Mouse (Mus musculus): ENCODE measurements around the gene Lgals3. TPM values are rescaled to one million over a fixed set of nuclear protein-coding genes. Genes with fewer than 3 reads are reported as not detected.
A peak's percentile ranks its signal among the peaks of the same experiment; 100 is the strongest.
"Not testable (repeated sequence)": the region's sequence is repeated elsewhere in the genome, so short reads cannot be mapped to it uniquely, and the experiment has no call there.

The Lgals3 gene
- not detected in 2 replicates for polyA plus RNA-seq (2012; ENCODE audit: insufficient read depth, insufficient read length, low replicate concordance, missing spikeins)

DNA sequence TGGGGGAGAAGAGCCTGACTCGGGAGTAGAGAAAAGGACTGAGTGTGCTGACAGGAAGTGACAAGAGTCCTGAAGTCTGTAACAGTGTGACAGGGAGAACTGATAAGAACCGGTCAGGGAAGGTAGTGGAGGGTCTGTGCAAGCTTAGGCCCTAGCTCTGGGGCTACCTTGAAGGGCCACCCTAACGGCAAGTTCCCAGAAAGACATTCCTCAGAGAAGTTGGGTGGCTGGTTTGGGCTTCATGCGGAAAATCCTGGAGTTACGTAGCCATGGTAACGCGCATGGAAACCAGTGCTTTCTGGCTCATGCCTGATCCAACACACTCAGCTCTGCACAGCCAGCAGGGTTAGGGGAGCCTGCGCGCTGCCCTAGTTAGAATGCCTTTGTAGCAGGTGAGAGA lies at the start of gene Lgals3:
Gene Lgals3 (plus strand): TSS at position 291 of the 400 bp plus-strand sequence.
- TF ChIP-seq POLR2A (IDR thresholded peaks at IDR 0.05; ENCODE audit: insufficient read depth, low read depth, low read length) (no peak), CTCF (IDR thresholded peaks at IDR 0.05; ENCODE audit: insufficient read depth, low read depth, low read length) (no peak)
- WGBS = 15% methylated on average over 9 of the region's 9 CpGs
- peak within 1 kb of the TSS; percentile 32; the same call in 1 of the 2 replicates for H3K27ac ChIP-seq (ENCODE audit: insufficient read depth, low read depth, low read length)
- peaks cover 18% of the 10 kb centered on the region for H3K4me1 ChIP-seq (ENCODE audit: control insufficient read depth, insufficient read depth, low read length)
- H3K4me3 ChIP-seq (ENCODE audit: insufficient read depth, low read depth, low read length) = no peak within 1 kb of the TSS

DNA sequence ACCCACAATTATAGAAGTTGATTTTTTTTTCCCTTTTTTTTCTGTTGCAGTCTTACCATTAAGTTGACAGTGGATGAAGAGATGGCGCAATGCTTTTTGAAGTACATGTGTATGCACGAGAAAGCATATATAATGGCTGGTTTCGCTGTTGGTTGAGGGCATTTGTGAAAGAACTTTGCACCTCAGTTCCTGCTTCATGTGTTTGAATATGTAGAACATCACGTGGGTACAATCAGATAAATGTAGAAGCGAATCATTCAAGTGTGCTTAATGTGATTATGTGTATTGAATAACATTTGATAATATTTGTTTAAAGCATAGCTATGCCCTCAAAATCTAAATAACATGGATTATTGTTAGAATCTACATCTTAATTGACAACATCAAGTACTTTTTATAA lies 48.2 kb upstream of the Lgals3 start:
- TF ChIP-seq POLR2A (IDR thresholded peaks at IDR 0.05; ENCODE audit: insufficient read depth, low read depth, low read length) (no peak), CTCF (IDR thresholded peaks at IDR 0.05; ENCODE audit: insufficient read depth, low read depth, low read length) (no peak)
- no peaks in the 10 kb centered on the region for H3K4me1 ChIP-seq (ENCODE audit: control insufficient read depth, insufficient read depth, low read length)
- no peak overlapping the region for H3K27ac ChIP-seq (ENCODE audit: insufficient read depth, low read depth, low read length)
- H3K4me3 ChIP-seq (ENCODE audit: insufficient read depth, low read depth, low read length) = no peak overlapping the region
- WGBS = 86% methylated on average over 5 of the region's 5 CpGs

DNA sequence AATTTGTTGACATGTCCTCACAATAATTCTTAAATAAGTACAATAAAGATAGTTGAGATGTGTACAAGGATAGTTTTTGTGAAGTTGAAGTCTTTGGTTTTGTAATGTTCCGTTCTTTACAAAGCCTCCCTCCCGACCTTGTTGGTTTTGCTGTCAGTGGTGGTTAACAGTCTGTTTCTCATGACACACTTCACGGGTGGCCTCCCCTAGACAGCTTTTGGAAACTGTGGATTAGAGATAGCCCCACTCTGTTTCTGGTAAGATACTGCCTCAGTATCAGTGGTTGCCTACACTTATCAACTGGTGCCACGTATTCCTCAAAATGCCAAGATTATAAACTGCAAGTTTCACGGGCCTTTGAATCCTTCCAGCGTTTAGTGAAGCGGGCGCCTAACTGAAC lies 46.0 kb upstream of the Lgals3 start:
- WGBS = 96% methylated on average over 7 of the region's 8 CpGs
- not testable (repeated sequence) for H3K4me3 ChIP-seq (ENCODE audit: insufficient read depth, low read depth, low read length); H3K27ac ChIP-seq (ENCODE audit: insufficient read depth, low read depth, low read length); H3K4me1 ChIP-seq (ENCODE audit: control insufficient read depth, insufficient read depth, low read length)

DNA sequence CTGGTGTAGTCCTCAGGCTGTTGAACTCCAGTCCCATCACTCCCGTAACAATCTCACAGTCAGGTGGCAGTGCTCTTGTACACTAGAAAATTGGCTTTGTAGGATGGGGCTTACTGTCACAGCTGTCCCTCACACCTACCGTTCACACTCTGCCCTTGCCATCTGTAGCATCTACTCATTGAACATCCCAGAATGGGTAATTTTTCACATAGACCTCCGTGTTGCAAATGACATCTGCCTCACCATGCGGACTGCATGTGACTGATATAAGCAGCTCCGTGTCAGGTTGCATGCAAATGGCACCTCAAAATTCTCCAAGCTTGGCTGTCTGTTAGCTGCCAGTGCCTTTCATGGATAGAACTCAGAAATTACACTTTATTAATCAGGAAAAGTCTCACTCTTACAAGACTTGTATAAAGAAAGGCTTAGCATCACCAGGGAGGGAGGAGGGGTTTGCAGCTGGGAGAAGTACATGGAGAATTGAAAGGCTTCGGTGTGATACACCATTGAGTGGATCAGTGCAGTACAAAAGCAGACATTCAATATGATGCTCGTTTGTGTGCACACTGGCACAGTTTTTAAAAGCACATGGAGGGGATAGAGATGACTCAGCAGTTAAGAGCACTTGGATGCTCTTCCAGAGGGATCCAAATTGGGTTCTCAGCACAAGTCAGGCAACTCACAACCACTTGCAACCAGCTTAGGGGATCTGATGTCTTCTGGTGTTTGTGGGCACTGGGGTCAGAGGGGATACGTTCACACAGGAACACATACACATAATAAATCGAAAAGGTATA lies 41.4 kb upstream of the Lgals3 start:
- TF ChIP-seq CTCF (IDR thresholded peaks at IDR 0.05; ENCODE audit: insufficient read depth, low read depth, low read length) = no peak
- TF ChIP-seq POLR2A (IDR thresholded peaks at IDR 0.05; ENCODE audit: insufficient read depth, low read depth, low read length) = no peak
- H3K27ac ChIP-seq (ENCODE audit: insufficient read depth, low read depth, low read length) = no peak overlapping the region
- no peak overlapping the region for H3K4me3 ChIP-seq (ENCODE audit: insufficient read depth, low read depth, low read length)
- WGBS = 79% methylated on average over 9 of the region's 9 CpGs
- no peaks in the 10 kb centered on the region for H3K4me1 ChIP-seq (ENCODE audit: control insufficient read depth, insufficient read depth, low read length)

DNA sequence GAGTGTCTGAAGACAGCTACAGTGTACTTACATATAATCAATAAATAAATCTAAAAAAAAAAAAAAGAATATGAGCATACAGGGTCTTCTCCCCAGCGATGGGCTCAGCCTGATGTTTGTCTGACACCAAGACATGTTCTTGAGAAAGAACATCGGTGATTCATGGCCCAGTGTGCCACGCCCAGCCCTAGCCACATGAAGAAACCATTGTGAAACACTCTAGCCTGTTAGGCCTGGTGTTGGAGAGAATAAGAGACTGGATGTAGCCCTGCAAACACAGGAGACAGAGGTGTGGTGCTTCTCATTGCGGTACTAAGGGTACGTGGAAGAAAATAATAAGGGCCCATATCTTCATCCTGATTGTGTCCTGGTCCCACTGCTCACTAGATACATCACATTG lies 40.2 kb upstream of the Lgals3 start:
- Histone ChIP-seq H3K27ac (ENCODE audit: insufficient read depth, low read depth, low read length) (no peak overlapping the region), H3K4me1 (ENCODE audit: control insufficient read depth, insufficient read depth, low read length) (no peaks in the 10 kb centered on the region), H3K4me3 (ENCODE audit: insufficient read depth, low read depth, low read length) (no peak overlapping the region)
- WGBS = 92% methylated on average over 5 of the region's 5 CpGs
- no peak for TF ChIP-seq POLR2A (IDR thresholded peaks at IDR 0.05; ENCODE audit: insufficient read depth, low read depth, low read length)
- TF ChIP-seq CTCF (IDR thresholded peaks at IDR 0.05; ENCODE audit: insufficient read depth, low read depth, low read length) = no peak

DNA sequence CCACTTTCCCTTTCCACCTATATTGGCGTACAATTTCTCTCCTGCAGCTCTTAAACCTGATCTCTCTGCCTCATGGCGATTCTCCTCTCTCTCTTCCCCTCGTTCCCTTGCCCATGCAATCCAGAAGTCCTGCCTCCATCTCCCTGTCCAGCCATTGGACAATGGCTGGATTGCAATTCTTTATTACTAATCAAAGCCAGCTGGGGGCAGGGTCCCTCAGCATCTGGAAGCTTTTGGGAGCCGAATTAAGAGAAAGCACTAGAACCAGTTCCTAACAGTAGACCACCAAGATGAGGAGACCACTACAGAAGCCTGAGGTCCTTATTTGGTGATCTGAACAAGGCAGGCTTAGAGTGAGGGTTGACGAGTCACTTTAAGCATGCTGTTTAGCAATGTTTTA lies 35.6 kb upstream of the Lgals3 start:
- TF ChIP-seq CTCF (IDR thresholded peaks at IDR 0.05; ENCODE audit: insufficient read depth, low read depth, low read length) (no peak), POLR2A (IDR thresholded peaks at IDR 0.05; ENCODE audit: insufficient read depth, low read depth, low read length) (no peak)
- H3K4me3 ChIP-seq (ENCODE audit: insufficient read depth, low read depth, low read length) = no peak overlapping the region
- H3K27ac ChIP-seq (ENCODE audit: insufficient read depth, low read depth, low read length) = no peak overlapping the region
- WGBS = 78% methylated on average over 5 of the region's 5 CpGs
- H3K4me1 ChIP-seq (ENCODE audit: control insufficient read depth, insufficient read depth, low read length) = 0 out of 2 replicates have a peak, but pooled peaks cover 2% of the 10 kb centered on the region

DNA sequence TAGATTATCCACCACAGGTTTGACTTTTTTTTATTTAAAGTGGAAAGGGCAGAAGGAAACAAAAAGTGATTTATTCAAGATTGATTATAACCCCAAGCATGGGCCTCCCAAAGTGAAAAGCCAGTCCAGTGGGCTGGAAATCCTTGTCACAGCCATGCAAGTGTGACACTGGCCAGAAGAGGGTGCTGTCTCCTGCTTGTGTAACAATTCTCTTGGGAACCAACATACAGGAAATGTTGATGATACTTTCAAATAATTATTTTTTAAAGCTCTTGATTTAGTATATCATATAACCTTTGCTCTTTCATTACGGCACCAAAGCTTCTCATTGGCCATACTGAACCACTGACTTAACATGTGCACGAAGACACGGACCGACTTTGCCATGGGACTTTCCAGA lies 32.7 kb upstream of the Lgals3 start:
- 0 out of 2 replicates have a peak, but pooled peaks cover 2% of the 10 kb centered on the region for H3K4me1 ChIP-seq (ENCODE audit: control insufficient read depth, insufficient read depth, low read length)
- no peak for TF ChIP-seq POLR2A (IDR thresholded peaks at IDR 0.05; ENCODE audit: insufficient read depth, low read depth, low read length)
- TF ChIP-seq CTCF (IDR thresholded peaks at IDR 0.05; ENCODE audit: insufficient read depth, low read depth, low read length) = no peak
- no peak overlapping the region for H3K27ac ChIP-seq (ENCODE audit: insufficient read depth, low read depth, low read length)
- no peak overlapping the region for H3K4me3 ChIP-seq (ENCODE audit: insufficient read depth, low read depth, low read length)
- WGBS = 80% methylated on average over 4 of the region's 4 CpGs

DNA sequence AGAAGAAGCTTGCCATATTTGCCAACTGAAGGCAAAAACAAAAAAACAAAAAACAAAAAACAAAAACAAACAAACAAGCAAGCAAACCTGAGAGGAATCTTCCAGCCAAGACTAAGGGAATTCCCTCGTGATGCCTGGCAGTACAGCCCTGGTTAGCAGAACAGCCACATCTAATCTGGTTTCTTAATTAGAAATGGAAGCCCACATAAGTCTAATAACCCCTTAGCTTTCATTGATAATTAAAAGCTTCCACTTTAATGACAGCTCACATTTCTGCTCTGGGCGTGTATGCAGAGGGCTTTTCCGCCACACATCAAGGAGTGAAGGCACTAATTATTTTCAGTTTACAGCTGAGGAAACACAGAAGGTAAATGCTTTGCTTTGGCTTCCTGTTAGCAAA lies 32.3 kb upstream of the Lgals3 start:
- Histone ChIP-seq H3K4me1 (ENCODE audit: control insufficient read depth, insufficient read depth, low read length) (0 out of 2 replicates have a peak, but pooled peaks cover 2% of the 10 kb centered on the region), H3K4me3 (ENCODE audit: insufficient read depth, low read depth, low read length) (no peak overlapping the region), H3K27ac (ENCODE audit: insufficient read depth, low read depth, low read length) (no peak overlapping the region)
- 22% methylated on average over 3 of the region's 3 CpGs for WGBS
- TF ChIP-seq CTCF (IDR thresholded peaks at IDR 0.05; ENCODE audit: insufficient read depth, low read depth, low read length) = no peak
- no peak for TF ChIP-seq POLR2A (IDR thresholded peaks at IDR 0.05; ENCODE audit: insufficient read depth, low read depth, low read length)

DNA sequence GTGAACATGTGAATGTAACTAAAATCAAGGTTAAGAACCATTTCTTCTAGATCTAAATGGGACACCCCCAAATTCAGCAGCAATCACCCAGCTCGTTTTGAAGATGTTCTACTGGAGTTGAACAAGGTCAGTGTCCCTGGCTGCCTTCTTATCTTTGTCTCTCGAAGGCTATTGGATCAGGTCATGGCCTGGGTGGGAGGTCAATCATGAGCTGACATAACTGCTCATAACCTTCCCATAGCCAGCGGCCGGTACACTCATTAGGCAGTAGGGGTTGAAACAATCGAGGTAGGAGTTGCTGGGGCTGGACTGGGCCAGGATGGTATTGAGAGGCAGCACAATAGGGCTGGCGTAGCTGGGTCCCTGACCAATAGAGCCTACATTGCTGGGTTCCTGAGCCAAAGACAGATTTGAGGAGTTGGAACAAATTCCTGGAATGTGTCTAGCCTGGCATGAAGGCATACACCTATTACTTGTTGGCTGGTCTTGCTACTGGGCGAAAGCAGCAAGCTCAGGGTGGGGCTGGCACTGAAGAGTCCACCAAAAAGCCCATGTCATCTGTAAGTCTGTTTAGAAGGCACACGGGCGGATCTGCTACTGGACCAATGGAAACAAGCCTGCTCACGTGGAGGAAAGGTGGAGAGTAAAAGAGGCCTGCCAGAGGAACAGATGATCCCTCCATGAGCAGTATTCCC lies 27.2 kb upstream of the Lgals3 start:
- no peak overlapping the region for H3K4me3 ChIP-seq (ENCODE audit: insufficient read depth, low read depth, low read length)

More for the DNA sequence above, 27.2 kb upstream of the Lgals3 start:
- no peak for TF ChIP-seq POLR2A (IDR thresholded peaks at IDR 0.05; ENCODE audit: insufficient read depth, low read depth, low read length)
- no peak for TF ChIP-seq CTCF (IDR thresholded peaks at IDR 0.05; ENCODE audit: insufficient read depth, low read depth, low read length)
- Histone ChIP-seq H3K27ac (ENCODE audit: insufficient read depth, low read depth, low read length) (no peak overlapping the region), H3K4me1 (ENCODE audit: control insufficient read depth, insufficient read depth, low read length) (no peaks in the 10 kb centered on the region)
- WGBS = 84% methylated on average over 10 of the region's 10 CpGs

Measured in olfactory bulb, adult 2 months (tissue).